Mouse (Mus musculus) limb, embryonic 14.5 days (tissue): ENCODE results near the gene Pdzph1. TPM values are rescaled to one million over a fixed set of nuclear protein-coding genes. Genes with fewer than 3 reads are reported as not detected.

Experiments used
- ATAC-seq: fragments of 200-750 bp; cut with Nextera tagmentation; 2 replicates; pipeline ENCODE4 v1.8.0; 2017; ENCODE audit warnings: low read depth, moderate number of reproducible peaks, moderate TSS enrichment; ENCODE audit not compliant: low FRiP score
- DNase-seq: peaks from one replicate; pipeline ENCODE4 v3.0.0-alpha.2; 2015; ENCODE audit warnings: low spot score
- H3K27ac ChIP-seq: fragments of 300-500 bp; sonication (generic); replicated peaks from 2 replicates; pipeline ENCODE4 v1.5.1; 2014; ENCODE audit warnings: low read depth, mild to moderate bottlenecking, low read length, moderate library complexity, mixed read lengths
- H3K27me3 ChIP-seq: fragments of 300-500 bp; sonication (generic); 2 replicates; pipeline ENCODE4 v1.6.1; 2014; ENCODE audit warnings: low read length, mixed read lengths; ENCODE audit not compliant: control insufficient read depth, insufficient read depth
- H3K36me3 ChIP-seq: fragments of 300-500 bp; sonication (generic); 2 replicates; pipeline ENCODE4 v1.6.1; 2014; ENCODE audit warnings: mild to moderate bottlenecking, low read length, moderate library complexity, mixed read lengths; ENCODE audit not compliant: control insufficient read depth, insufficient read depth
- H3K4me1 ChIP-seq: fragments of 300-500 bp; sonication (generic); 2 replicates; pipeline ENCODE4 v1.6.1; 2014; ENCODE audit warnings: antibody characterized with exemption, low read length, mixed read lengths; ENCODE audit not compliant: control insufficient read depth, insufficient read depth
- H3K4me2 ChIP-seq: fragments of 300-500 bp; sonication (generic); replicated peaks from 2 replicates; pipeline ENCODE4 v1.6.1; 2014; ENCODE audit warnings: low read depth, mild to moderate bottlenecking, low read length, moderate library complexity; ENCODE audit not compliant: severe bottlenecking
- H3K4me3 ChIP-seq: fragments of 300-500 bp; sonication (generic); replicated peaks from 2 replicates; pipeline ENCODE4 v1.5.1; 2014; ENCODE audit warnings: low read length
- H3K9ac ChIP-seq: fragments of 300-500 bp; sonication (generic); 2 replicates; pipeline ENCODE4 v1.6.1; 2014; ENCODE audit warnings: mild to moderate bottlenecking, low read depth, low read length, moderate library complexity; ENCODE audit not compliant: severe bottlenecking
- H3K9me3 ChIP-seq: fragments of 300-500 bp; sonication (generic); 2 replicates; pipeline ENCODE4 v1.6.1; 2016; ENCODE audit warnings: low read length; ENCODE audit not compliant: control insufficient read depth
- POLR2A ChIP-seq: fragments of 200-500 bp; IDR thresholded peaks from 2 replicates; pipeline ENCODE4 v1.8.0; 2012; ENCODE audit warnings: inconsistent platforms, mild to moderate bottlenecking, moderate library complexity, borderline replicate concordance; ENCODE audit not compliant: insufficient read depth, insufficient read length; ENCODE audit errors: extremely low read depth
- WGBS: fragments of 180-500 bp; shearing (Covaris S2); extraction: QIAGEN DNeasy Blood & Tissue Kit; methylation state at CpG from one replicate; pipeline ENCODE4 v1.1.7; 2014; 5-methylcytosine and 5-hydroxymethylcytosine counted together
- polyA plus RNA-seq, 2 experiments: library from polyadenylated mRNA; depleted of rRNA in 1 of 2; stranded (reverse) in 1 of 2; unstranded in 1 of 2; fragments of >200 nt; fragmentation: Nextera tagmentation in 1 of 2; extraction: Ambion mirVana in 1 of 2; gene quantifications; 2 replicates each; pipeline versions ENCODE4 v1.2.1 to v1.2.3; 2012 to 2014

Pdzph1 gene
- polyA plus RNA-seq, 2 experiments, result 0.29 TPM; not detected in 1

DNA sequence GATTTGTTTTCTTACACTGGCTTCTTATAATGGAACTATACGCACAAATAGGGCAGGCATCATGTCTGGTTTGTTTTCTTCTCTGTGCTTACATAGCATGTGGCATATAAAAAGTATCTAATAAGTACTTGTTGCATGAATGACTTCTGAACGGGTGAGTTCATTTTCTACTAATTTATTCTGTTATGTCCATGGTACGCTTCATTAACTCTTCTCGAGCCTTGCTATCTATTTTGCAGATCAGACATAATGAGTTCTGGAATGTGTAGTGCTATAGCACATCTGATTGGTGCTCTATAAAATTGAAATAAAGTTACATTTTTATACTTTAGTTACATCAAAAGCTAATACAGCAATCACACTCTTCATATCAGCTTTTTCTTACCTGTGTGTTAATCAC, 71.2 kb downstream of the Pdzph1 start:
- Histone ChIP-seq H3K9me3 (no peaks in the 10 kb centered on the region), H3K9ac (no peak overlapping the region), H3K36me3 (no peaks in the 10 kb centered on the region), H3K4me1 (0 out of 2 replicates have a peak, but pooled peaks cover 6% of the 10 kb centered on the region), H3K27ac (no peak overlapping the region), H3K27me3 (no peaks in the 10 kb centered on the region), H3K4me3 (no peak overlapping the region), H3K4me2 (no peak overlapping the region)
- DNase-seq (no peak), ATAC-seq (no peak)
- TF ChIP-seq POLR2A, result no peak
- WGBS, result 73% methylated on average over 4 of the region's 4 CpGs

- no peak for TF ChIP-seq POLR2A
- Histone ChIP-seq H3K4me2 (peak overlapping the region; percentile 22; the same call in 1 of the 2 replicates), H3K9ac (no peak overlapping the region), H3K36me3 (no peaks in the 10 kb centered on the region), H3K9me3 (no peaks in the 10 kb centered on the region), H3K27ac (no peak overlapping the region), H3K4me1 (0 out of 2 replicates have a peak, but pooled peaks cover 6% of the 10 kb centered on the region), H3K4me3 (no peak overlapping the region), H3K27me3 (no peaks in the 10 kb centered on the region)
- DNase-seq (peak; percentile 42), ATAC-seq (peak; percentile 73)
- 4% methylated on average over 8 of the region's 8 CpGs for WGBS
These were observed 72.1 kb downstream of the Pdzph1 start for GRCm38 (mm10) chr17:58919061-58919460.

DNA sequence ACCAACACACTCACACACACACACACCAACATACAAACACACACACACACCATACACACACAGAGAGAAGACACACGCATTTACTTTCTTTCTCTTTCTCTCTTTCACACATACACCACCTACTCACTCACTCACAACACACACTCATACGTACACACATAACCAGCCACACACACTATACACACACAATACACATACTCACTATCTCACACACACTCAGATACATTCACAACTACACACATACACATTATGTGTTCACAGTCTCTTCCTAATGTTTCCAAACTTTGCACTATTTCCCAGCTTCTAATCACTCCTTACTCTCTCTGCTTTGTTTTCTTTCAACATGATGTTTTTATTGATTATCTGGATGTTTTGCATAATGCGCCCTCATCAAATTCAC, 72.6 kb downstream of the Pdzph1 start:
- DNase-seq, result no peak
- Histone ChIP-seq H3K4me2 (no peak overlapping the region), H3K4me3 (no peak overlapping the region), H3K36me3 (no peaks in the 10 kb centered on the region), H3K9me3 (no peaks in the 10 kb centered on the region), H3K27ac (no peak overlapping the region), H3K27me3 (no peaks in the 10 kb centered on the region), H3K9ac (no peak overlapping the region), H3K4me1 (0 out of 2 replicates have a peak, but pooled peaks cover 4% of the 10 kb centered on the region)
- no peak for ATAC-seq
- no peak for TF ChIP-seq POLR2A
- 71% methylated on average over 3 of the region's 3 CpGs for WGBS

DNA sequence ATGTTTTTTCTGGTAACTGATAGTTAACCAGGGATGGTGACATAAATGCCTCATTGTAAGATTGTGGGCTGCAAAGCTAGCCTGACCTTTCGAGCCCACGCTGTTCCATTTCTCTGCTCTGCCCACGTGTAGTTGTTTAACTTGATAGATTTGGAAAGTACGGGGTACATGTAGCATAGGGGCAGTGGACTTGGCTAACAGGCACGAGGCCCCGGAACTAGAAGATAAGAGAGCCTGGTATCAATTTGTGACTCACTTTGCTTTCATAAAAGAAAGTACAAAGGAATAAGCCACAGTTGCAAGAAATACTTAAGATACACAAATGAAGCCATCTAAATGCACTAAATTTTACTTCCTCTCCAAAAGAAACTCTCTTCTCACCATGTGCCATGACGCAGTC, 79.6 kb downstream of the Pdzph1 start:
- no peak for TF ChIP-seq POLR2A
- Histone ChIP-seq H3K4me3 (no peak overlapping the region), H3K9me3 (no peaks in the 10 kb centered on the region), H3K4me2 (no peak overlapping the region), H3K27ac (no peak overlapping the region), H3K9ac (no peak overlapping the region), H3K27me3 (no peaks in the 10 kb centered on the region), H3K36me3 (no peaks in the 10 kb centered on the region), H3K4me1 (no peaks in the 10 kb centered on the region)
- ATAC-seq (no peak), DNase-seq (no peak)
- 72% methylated on average over 7 of the region's 7 CpGs for WGBS

GRCm38 (mm10) chr17:58909061-58909661, 82.0 kb downstream of the Pdzph1 start:
- Histone ChIP-seq H3K4me1 (no peaks in the 10 kb centered on the region), H3K27me3 (no peaks in the 10 kb centered on the region), H3K4me3 (no peak overlapping the region), H3K9ac (no peak overlapping the region), H3K27ac (no peak overlapping the region), H3K4me2 (no peak overlapping the region), H3K9me3 (no peaks in the 10 kb centered on the region), H3K36me3 (no peaks in the 10 kb centered on the region)
- 32% methylated on average over 8 of the region's 8 CpGs for WGBS
- DNase-seq (peak; percentile 76), ATAC-seq (no peak)
- no peak for TF ChIP-seq POLR2A
